Comparison of ENCODE assay signal across 8 mouse cellular contexts in the genomic region with DNA sequence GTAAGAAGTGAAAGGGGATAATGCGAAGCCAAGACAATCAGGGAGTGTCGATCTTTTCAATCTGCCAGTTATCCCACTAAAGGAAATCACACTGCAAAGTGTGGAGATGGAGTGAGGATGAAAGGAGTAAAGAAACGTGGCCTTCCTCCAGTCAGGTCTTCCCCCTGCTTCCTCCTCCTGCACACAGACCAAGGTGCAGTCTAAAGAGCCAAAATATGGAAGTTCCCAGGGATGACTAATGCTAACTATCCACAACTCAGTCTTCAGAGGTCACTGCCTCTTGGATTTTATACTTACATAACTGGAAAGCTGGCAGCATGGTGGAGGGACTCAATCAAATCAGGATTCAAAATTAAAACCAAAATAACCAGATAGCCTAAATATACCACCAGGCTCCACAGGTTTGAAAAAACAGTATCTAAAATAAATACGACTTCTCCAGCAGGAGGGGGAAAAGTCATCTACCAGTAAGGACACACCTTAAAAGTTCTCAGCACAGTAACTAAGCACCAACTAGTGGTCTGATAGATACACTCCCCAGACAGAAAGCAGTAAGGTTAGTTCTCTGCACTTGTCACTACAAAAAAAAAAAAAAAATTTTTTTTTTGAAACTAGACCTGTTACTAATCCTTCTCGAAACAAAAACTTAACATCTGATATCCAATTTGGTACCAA. TPM values are rescaled to one million over a fixed set of nuclear protein-coding genes. Genes with fewer than 3 reads are reported as not detected.
DNase-seq lines count a peak whose midpoint lies in the region; ATAC-seq and TF ChIP-seq lines count a peak whose summit lies in the region.

No protein-coding gene starts in this region.

- H3K9ac ChIP-seq in forebrain, embryonic 12.5 days = peak overlapping the region; percentile 94
- peak overlapping the region; percentile 48 for H3K9ac ChIP-seq in liver, embryonic 11.5 days (ENCODE audit: low read depth, low read length)
- H3K9ac ChIP-seq in stomach, embryonic 14.5 days (replicated peaks; ENCODE audit: low read depth, low read length) = no peak overlapping the region

- H3K79me2 ChIP-seq in C2C12 (ENCODE audit: control insufficient read depth, insufficient read depth) = peaks cover 61% of the 10 kb centered on the region

- H3ac ChIP-seq in C2C12 (ENCODE audit: control insufficient read depth, insufficient read length, low read depth) = no peak overlapping the region

- DNase-seq in liver, embryonic 11.5 days (ENCODE audit: low spot score) = no peak
- no peak for DNase-seq in embryo, embryonic 10 days (ENCODE audit: low spot score)
- DNase-seq in urinary bladder, postnatal 10 days (ENCODE audit: low spot score) = no peak

- H3K27ac ChIP-seq in forebrain, embryonic 12.5 days = peak overlapping the region; percentile 91
- H3K27ac ChIP-seq in liver, embryonic 11.5 days (ENCODE audit: low read depth, low read length) = peak overlapping the region; percentile 98
- peak overlapping the region; percentile 95; the same call in 1 of the 2 replicates for H3K27ac ChIP-seq in stomach, embryonic 14.5 days (ENCODE audit: low read length)

- H3K4me2 ChIP-seq in forebrain, embryonic 12.5 days = peak overlapping the region; percentile 68
- peak overlapping the region; percentile 94 for H3K4me2 ChIP-seq in liver, embryonic 11.5 days
- peak overlapping the region; percentile 76 for H3K4me2 ChIP-seq in stomach, embryonic 14.5 days (replicated peaks; ENCODE audit: low read depth, low read length)

- ATAC-seq in erythroblast, adult 5-6 weeks (replicated peaks; ENCODE audit: low FRiP score, poor library complexity, severe bottlenecking) = no peak
- no peak for ATAC-seq in forebrain, embryonic 12.5 days (ENCODE audit: low FRiP score)
- ATAC-seq in liver, embryonic 11.5 days (replicated peaks; ENCODE audit: low FRiP score) = no peak
- ATAC-seq in stomach, embryonic 14.5 days (ENCODE audit: insufficient number of reproducible peaks, insufficient read depth, low FRiP score, low read depth) = no peak

- H3K4me3 ChIP-seq in erythroblast, embryonic 14.5 days (replicated peaks) = peak overlapping the region; percentile 95
- peak overlapping the region; percentile 86 for H3K4me3 ChIP-seq in C2C12 (ENCODE audit: insufficient read depth, poor library complexity, severe bottlenecking)
- peak overlapping the region; percentile 92 for H3K4me3 ChIP-seq in forebrain, embryonic 12.5 days (replicated peaks)
- peak overlapping the region; percentile 96 for H3K4me3 ChIP-seq in liver, embryonic 11.5 days (ENCODE audit: low read depth, low read length)
- H3K4me3 ChIP-seq in stomach, embryonic 14.5 days (ENCODE audit: low read depth, low read length) = peak overlapping the region; percentile 92

- peaks cover 35% of the 10 kb centered on the region for H3K79me3 ChIP-seq in C2C12 (ENCODE audit: low read depth)

- H3K4me1 ChIP-seq in erythroblast, embryonic 14.5 days (ENCODE audit: control insufficient read depth) = peaks cover 91% of the 10 kb centered on the region
- peaks cover 77% of the 10 kb centered on the region for H3K4me1 ChIP-seq in forebrain, embryonic 12.5 days
- H3K4me1 ChIP-seq in liver, embryonic 11.5 days (replicated peaks; ENCODE audit: control insufficient read depth, insufficient read depth, low read length) = peaks cover 65% of the 10 kb centered on the region
- H3K4me1 ChIP-seq in stomach, embryonic 14.5 days (ENCODE audit: control insufficient read depth, insufficient read depth, low read length) = peaks cover 26% of the 10 kb centered on the region; the same call in 1 of the 2 replicates

- no peaks in the 10 kb centered on the region for H3K27me3 ChIP-seq in erythroblast, embryonic 14.5 days (ENCODE audit: control insufficient read depth)
- H3K27me3 ChIP-seq in C2C12 (ENCODE audit: control insufficient read depth, insufficient read depth, insufficient read length) = no peaks in the 10 kb centered on the region
- H3K27me3 ChIP-seq in forebrain, embryonic 12.5 days = 0 out of 2 replicates have a peak, but pooled peaks cover 4% of the 10 kb centered on the region
- H3K27me3 ChIP-seq in liver, embryonic 11.5 days (replicated peaks; ENCODE audit: control insufficient read depth, insufficient read depth, low read length) = no peaks in the 10 kb centered on the region
- no peaks in the 10 kb centered on the region for H3K27me3 ChIP-seq in stomach, embryonic 14.5 days (ENCODE audit: control insufficient read depth, insufficient read depth, low read length)

- WGBS in forebrain, embryonic 12.5 days = 7% methylated on average over 5 of the region's 5 CpGs
- WGBS in liver, embryonic 11.5 days = 16% methylated on average over 5 of the region's 5 CpGs
- 20% methylated on average over 5 of the region's 5 CpGs for WGBS in stomach, embryonic 14.5 days

- no peak for TF ChIP-seq CTCF in C2C12 (IDR thresholded peaks at IDR 0.05; ENCODE audit: control insufficient read depth, insufficient read depth, insufficient read length)

- H3K36me3 ChIP-seq in erythroblast, embryonic 14.5 days (ENCODE audit: control insufficient read depth) = peaks cover 29% of the 10 kb centered on the region
- peaks cover 4% of the 10 kb centered on the region for H3K36me3 ChIP-seq in C2C12 (ENCODE audit: control insufficient read depth, insufficient read depth)
- no peaks in the 10 kb centered on the region for H3K36me3 ChIP-seq in forebrain, embryonic 12.5 days (replicated peaks)
- 0 out of 2 replicates have a peak, but pooled peaks cover 2% of the 10 kb centered on the region for H3K36me3 ChIP-seq in liver, embryonic 11.5 days (ENCODE audit: control insufficient read depth, insufficient read depth, low read length)
- H3K36me3 ChIP-seq in stomach, embryonic 14.5 days (ENCODE audit: control insufficient read depth, insufficient read depth, low read length) = no peaks in the 10 kb centered on the region

- H3K9me3 ChIP-seq in erythroblast, embryonic 14.5 days (ENCODE audit: control insufficient read depth, low read length) = no peaks in the 10 kb centered on the region
- no peaks in the 10 kb centered on the region for H3K9me3 ChIP-seq in forebrain, embryonic 12.5 days
- no peaks in the 10 kb centered on the region for H3K9me3 ChIP-seq in liver, embryonic 11.5 days (ENCODE audit: control insufficient read depth, low read length)
- no peaks in the 10 kb centered on the region for H3K9me3 ChIP-seq in stomach, embryonic 14.5 days (ENCODE audit: control insufficient read depth, low read depth, low read length)

TF ChIP-seq in C2C12, 6 proteins besides CTCF, POLR2A, EP300 and RAD21:
- no peak for TF ChIP-seq CEBPB (IDR thresholded peaks at IDR 0.05; ENCODE audit: low read depth)
- no peak for TF ChIP-seq MYOG (IDR thresholded peaks at IDR 0.05; ENCODE audit: control insufficient read depth, extremely low read depth, insufficient read length)
- TF ChIP-seq MAX (IDR thresholded peaks at IDR 0.05) = no peak
- TF ChIP-seq FOSL1 (IDR thresholded peaks at IDR 0.05; ENCODE audit: insufficient read depth, low read length, poor library complexity, severe bottlenecking) = no peak
- no peak for TF ChIP-seq USF1 (IDR thresholded peaks at IDR 0.05; ENCODE audit: low read depth)
- no peak for TF ChIP-seq MYOD1 (IDR thresholded peaks at IDR 0.05; ENCODE audit: control insufficient read depth, insufficient read length, low read depth)

RNA-seq across cellular contexts. Expression of a gene that starts 18.5 kb away (rescaled TPM):
- 1.2 and 1.5 TPM in 2 replicates for polyA plus RNA-seq in erythroblast, embryonic 14.5 days (2012)
- 75.7 and 92.6 TPM in 2 replicates for total RNA-seq in erythroblast, adult 5-6 weeks (2015; ENCODE audit: low replicate concordance)
- 169 and 180 TPM in 2 replicates for total RNA-seq in erythroblast, adult 5-6 weeks (2017; ENCODE audit: low replicate concordance)
- polyA plus RNA-seq in C2C12 (2012; fragmentation: generic; extraction: Trizol) = 4.2 TPM
- 3.6 and 4.5 TPM in 2 replicates for polyA plus RNA-seq in forebrain, embryonic 12.5 days (2016; fragmentation: Nextera tagmentation; extraction: Ambion mirVana)
- polyA plus RNA-seq in liver, embryonic 11.5 days (2014; fragmentation: Nextera tagmentation; extraction: Ambion mirVana) = 5.1 and 5.4 TPM in 2 replicates
- 4.1 and 4.5 TPM in 2 replicates for polyA plus RNA-seq in stomach, embryonic 14.5 days (2014; fragmentation: Nextera tagmentation; extraction: Ambion mirVana)
